Mouse (Mus musculus): Measurements from ENCODE around the gene Apba2. TPM values are rescaled to one million over a fixed set of nuclear protein-coding genes. Genes with fewer than 3 reads are reported as not detected.

Gene Apba2
- 112 and 119 TPM in 2 replicates for polyA plus RNA-seq (2016; fragmentation: Nextera tagmentation; extraction: Ambion mirVana)

DNA sequence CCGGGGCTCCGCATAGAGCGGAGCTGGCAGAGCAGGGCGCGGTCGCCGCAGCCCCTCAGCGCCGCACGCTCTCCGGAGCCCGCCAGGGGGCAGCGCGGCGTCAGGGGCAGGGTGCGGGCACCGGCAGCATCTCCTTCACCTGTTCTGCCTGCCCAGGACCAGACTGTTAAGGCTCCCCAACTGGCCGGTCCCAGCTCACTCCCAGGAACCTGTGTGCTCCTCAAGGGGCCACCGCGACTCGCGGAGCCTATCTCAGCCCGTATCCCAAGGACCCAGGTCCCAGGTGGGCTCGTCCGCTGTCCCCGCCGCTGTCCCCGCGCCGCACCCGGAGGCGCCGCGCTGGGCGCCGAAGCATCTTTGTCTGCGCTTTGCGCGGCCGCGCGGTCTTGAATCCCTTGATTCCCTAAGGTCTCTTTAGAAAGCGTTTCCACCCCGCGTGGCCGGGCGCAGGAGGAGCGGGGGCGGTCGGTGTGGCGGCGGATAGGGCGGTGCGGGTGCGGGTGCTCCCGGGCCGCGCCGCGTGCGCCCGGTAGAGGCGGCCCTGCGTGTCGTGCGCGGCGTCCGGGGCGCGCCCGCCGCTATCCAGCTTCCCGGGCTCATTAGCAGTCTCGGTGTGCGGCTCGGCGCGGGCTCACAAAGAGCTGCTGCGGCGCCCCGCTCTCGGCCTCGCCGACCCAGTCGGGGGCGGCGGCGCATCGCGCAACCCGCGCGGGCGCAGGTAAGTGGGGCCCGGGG is at the start of gene Apba2:
TSS of gene Apba2 (plus strand) at position 171 of the 735 bp plus-strand sequence.
- Histone ChIP-seq H3K36me3 (no peaks in the 10 kb centered on the region), H3K4me2 (replicated peaks) (peak within 1 kb of the TSS; percentile 55), H3K27ac (peak within 1 kb of the TSS; percentile 89), H3K27me3 (peaks cover 6% of the 10 kb centered on the region; the same call in 1 of the 2 replicates), H3K4me1 (peaks cover 37% of the 10 kb centered on the region), H3K4me3 (peak within 1 kb of the TSS; percentile 78), H3K9me3 (replicated peaks) (no peaks in the 10 kb centered on the region; the same call in 1 of the 2 replicates), H3K9ac (peak within 1 kb of the TSS; percentile 89)
- under 1% methylated on average over 87 of the region's 96 CpGs for WGBS
- ATAC-seq (ENCODE audit: low FRiP score), result peak; percentile 89

DNA sequence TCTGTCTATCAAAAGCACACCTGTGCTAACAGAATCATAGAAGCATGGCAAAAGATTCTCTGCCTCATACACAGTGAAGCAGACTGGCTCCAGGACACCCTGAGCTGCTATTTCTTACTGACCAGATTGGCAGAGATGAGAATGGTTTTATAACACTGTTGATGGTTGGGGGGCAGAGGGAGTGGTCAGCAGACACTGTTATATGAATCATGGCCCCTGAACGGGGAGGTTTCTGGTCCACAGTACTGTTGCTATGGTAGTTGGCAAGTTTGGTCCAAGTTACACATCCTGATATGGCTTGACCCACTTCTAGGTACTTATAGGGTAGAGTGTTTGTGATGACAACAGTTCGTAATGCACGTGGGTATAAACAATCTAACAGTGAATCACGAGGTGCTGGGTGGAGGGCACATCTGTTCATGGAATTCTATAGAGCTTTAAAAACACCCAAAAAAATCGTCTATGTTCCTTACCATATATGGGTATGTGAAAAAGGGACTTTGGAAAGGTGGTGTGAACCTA is 49.6 kb upstream of the Apba2 start:
- Histone ChIP-seq H3K36me3 (no peaks in the 10 kb centered on the region), H3K27ac (no peak overlapping the region), H3K4me3 (no peak overlapping the region), H3K9me3 (replicated peaks) (no peaks in the 10 kb centered on the region), H3K4me2 (replicated peaks) (no peak overlapping the region), H3K9ac (no peak overlapping the region), H3K4me1 (peaks cover 9% of the 10 kb centered on the region), H3K27me3 (no peaks in the 10 kb centered on the region)
- WGBS, result 85% methylated on average over 5 of the region's 5 CpGs
- peak; percentile 48 for ATAC-seq (ENCODE audit: low FRiP score)

DNA sequence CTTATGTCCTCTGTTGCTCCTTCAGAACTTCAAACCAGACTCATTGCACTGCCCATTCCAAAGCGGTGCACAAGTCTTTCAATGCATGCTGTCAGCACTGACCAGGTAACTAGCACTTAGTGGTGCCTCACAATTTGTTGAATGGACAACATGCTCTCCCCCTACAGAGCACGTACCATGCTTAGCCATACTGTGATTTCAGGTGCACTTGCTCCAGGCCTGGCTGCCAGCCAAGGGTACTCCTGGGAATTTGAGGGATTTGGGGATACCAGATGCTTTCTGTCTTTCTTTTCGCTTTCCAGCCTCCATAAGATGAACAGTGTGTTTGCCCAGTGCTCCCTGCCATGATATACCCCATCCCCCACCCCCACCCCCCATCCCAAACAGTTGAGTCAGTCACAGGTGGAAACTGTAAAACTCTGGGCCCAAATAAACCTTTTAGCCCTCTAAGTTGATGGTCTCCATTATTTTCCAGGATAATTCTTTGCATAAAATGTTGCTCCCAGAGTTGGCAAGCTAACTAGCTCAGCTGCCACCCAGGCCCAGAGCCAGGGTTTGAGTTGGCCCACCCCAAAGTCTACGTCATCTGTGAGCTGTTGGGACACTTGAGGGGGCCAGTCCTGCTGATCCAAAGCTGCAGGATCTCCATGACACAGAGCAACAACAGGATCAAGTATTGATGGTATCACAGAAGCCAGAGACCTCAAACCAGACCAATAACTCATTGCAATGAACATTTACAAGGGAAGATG is 48.9 kb upstream of the Apba2 start:
- no peak overlapping the region for H3K27ac ChIP-seq
- WGBS, result 77% methylated on average over 4 of the region's 4 CpGs
- peaks cover 9% of the 10 kb centered on the region for H3K4me1 ChIP-seq
- no peak overlapping the region for H3K4me2 ChIP-seq (replicated peaks)
- H3K36me3 ChIP-seq, result no peaks in the 10 kb centered on the region
- no peak overlapping the region for H3K4me3 ChIP-seq
- no peak overlapping the region for H3K9ac ChIP-seq
- ATAC-seq (ENCODE audit: low FRiP score), result no peak
- H3K27me3 ChIP-seq, result no peaks in the 10 kb centered on the region
- H3K9me3 ChIP-seq (replicated peaks), result no peaks in the 10 kb centered on the region

DNA sequence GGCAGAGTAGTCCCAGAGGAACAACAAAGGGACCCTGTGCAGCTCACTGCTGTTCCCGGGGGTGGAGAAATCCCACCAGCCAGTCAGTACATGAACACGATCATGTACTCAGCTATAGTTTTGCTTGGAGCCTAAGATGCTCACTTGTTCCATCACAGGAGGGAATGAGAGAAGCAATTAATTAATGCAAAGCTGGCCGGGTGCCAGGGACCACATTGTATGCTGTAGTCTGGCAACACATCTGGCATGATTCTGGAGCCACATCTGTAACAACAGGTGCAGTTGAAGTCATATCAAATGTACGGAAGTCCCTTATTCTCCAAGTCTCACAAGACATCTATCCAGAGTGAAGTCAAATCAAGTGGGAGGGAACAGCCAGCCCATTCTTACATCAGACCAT is 45.3 kb upstream of the Apba2 start:
- no peak overlapping the region for H3K9ac ChIP-seq
- no peak overlapping the region for H3K27ac ChIP-seq
- no peak overlapping the region for H3K4me2 ChIP-seq (replicated peaks)
- no peaks in the 10 kb centered on the region for H3K27me3 ChIP-seq
- H3K4me1 ChIP-seq, result peaks cover 8% of the 10 kb centered on the region
- H3K9me3 ChIP-seq (replicated peaks), result no peaks in the 10 kb centered on the region
- no peak overlapping the region for H3K4me3 ChIP-seq
- WGBS, result 90% methylated on average over 4 of the region's 4 CpGs
- no peak for ATAC-seq (ENCODE audit: low FRiP score)
- H3K36me3 ChIP-seq, result no peaks in the 10 kb centered on the region

DNA sequence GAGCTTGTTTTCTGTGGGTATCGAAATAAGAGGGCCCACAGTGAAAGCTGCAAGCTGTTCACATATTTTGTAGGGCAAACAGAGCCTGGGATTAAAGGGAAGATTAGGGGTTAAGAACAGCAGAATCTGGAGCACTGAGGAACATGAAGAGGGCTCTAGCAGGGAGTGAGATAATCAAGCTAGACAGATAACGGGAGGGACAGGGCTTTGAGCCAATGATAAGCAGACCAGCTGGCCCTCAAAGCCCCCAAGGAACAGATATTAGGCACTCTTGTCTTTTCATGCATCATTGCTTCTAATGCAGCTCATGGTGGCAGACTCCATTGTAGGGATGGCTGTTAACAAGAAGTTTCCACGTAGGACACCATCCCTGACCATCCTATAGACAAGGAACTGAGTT is 44.8 kb upstream of the Apba2 start:
- H3K4me1 ChIP-seq, result peaks cover 3% of the 10 kb centered on the region
- H3K9ac ChIP-seq, result no peak overlapping the region
- H3K27ac ChIP-seq, result no peak overlapping the region
- no peak overlapping the region for H3K4me2 ChIP-seq (replicated peaks)
- H3K36me3 ChIP-seq, result no peaks in the 10 kb centered on the region
- ATAC-seq (ENCODE audit: low FRiP score), result no peak
- 80% methylated on average over 3 of the region's 3 CpGs for WGBS
- no peak overlapping the region for H3K4me3 ChIP-seq
- H3K9me3 ChIP-seq (replicated peaks), result no peaks in the 10 kb centered on the region
- no peaks in the 10 kb centered on the region for H3K27me3 ChIP-seq

DNA sequence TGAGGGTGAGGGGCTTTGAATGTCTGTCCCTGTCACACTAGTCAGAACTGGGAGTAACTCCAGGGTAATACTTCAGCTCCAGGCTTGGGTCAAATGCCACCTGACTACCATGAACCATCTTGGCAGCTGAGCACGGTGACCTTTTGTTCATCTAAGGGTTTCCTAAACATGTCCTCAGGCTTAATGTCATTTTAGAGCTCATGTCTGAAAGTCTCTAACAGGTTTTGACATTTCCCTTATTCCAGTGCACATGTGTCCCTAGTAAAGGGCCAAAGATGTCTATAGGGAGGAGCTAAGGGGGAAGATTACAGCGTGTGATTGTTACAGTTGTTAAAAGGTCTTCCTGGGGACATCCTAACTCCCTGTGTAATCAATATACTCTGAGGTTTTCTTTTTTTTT is 43.7 kb upstream of the Apba2 start:
- Histone ChIP-seq H3K4me2 (replicated peaks) (no peak overlapping the region), H3K27me3 (no peaks in the 10 kb centered on the region), H3K4me1 (no peaks in the 10 kb centered on the region), H3K36me3 (no peaks in the 10 kb centered on the region), H3K9me3 (replicated peaks) (no peaks in the 10 kb centered on the region), H3K4me3 (no peak overlapping the region), H3K27ac (no peak overlapping the region), H3K9ac (no peak overlapping the region)
- no peak for ATAC-seq (ENCODE audit: low FRiP score)
- 86% methylated on average over 2 of the region's 2 CpGs for WGBS

DNA sequence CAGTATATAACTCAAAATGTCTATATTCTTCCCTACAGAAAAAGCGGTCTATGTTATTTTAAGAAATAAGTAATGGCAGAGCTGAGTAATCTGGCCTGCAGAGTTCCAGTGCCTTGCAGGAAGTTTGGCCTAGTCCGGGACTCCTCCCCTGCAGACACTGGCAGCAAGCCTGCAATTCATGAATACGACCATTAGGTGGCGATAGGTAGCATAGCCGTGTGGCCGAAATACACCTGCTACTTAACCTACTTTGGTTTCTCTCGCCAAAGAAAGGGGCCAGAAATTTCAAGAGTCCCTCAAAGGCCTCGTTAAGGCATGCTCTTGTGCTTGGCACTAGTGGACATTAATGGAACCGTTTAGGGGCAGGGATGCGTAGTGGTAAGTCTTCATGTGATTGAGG is 4.1 kb upstream of the Apba2 start:
- no peak overlapping the region for H3K4me3 ChIP-seq
- no peaks in the 10 kb centered on the region for H3K36me3 ChIP-seq
- ATAC-seq (ENCODE audit: low FRiP score), result no peak
- no peaks in the 10 kb centered on the region; the same call in 1 of the 2 replicates for H3K9me3 ChIP-seq (replicated peaks)
- H3K27me3 ChIP-seq, result peaks cover 6% of the 10 kb centered on the region; the same call in 1 of the 2 replicates
- no peak overlapping the region for H3K9ac ChIP-seq
- no peak overlapping the region for H3K27ac ChIP-seq
- H3K4me1 ChIP-seq, result peaks cover 3% of the 10 kb centered on the region; the same call in 1 of the 2 replicates
- no peak overlapping the region for H3K4me2 ChIP-seq (replicated peaks)
- WGBS, result 34% methylated on average over 10 of the region's 10 CpGs

DNA sequence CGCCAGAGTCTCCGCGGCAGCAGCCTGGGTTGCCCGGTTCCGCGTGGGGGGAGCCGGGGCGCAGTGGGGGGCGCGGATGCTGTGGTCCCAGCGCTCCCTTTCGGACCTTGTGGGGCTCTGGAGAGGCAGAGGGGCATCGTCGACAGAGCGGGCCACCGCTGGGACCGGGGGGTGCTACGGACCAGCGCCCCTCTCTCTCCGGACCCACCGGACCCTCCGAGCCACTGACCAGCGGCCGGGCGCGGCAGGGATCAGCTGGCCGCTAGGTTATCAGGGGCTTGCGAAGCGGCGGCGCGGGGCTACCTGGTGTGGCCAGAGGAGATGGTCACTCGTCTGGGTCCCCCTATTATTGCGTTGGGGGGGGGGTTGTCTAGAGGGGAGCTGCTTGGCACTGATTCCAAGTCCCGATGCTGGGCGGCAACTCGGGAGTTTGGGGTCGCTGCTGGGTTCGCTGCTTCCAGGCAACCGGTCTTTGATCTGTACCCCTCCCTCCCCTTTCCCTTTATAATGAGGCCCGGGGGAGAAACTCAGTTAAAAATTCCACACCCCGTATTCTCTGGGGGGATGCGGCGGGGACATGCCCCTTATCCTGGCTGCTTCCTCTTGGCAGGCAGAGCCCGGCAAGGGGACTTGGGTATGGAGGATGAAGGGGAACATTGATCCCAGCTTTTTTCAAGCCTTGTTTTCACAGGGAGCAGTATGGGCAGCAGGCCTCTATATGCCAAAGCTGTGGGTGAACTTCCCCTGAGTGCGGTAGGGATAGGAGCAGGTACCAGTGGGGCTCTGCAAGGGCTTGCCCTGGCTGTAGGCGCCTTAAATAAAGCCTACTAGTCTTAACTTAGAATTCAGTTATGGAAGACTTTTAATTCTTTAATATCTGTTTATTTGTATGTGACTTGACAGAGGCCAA is 1.0 kb downstream of the Apba2 start:
- Histone ChIP-seq H3K9me3 (replicated peaks) (no peaks in the 10 kb centered on the region; the same call in 1 of the 2 replicates), H3K9ac (peak overlapping the region; percentile 89), H3K4me3 (peak overlapping the region; percentile 78), H3K4me2 (replicated peaks) (peak overlapping the region; percentile 55), H3K4me1 (peaks cover 39% of the 10 kb centered on the region), H3K27ac (peak overlapping the region; percentile 89), H3K27me3 (peaks cover 6% of the 10 kb centered on the region; the same call in 1 of the 2 replicates), H3K36me3 (no peaks in the 10 kb centered on the region)
- 1% methylated on average over 47 of the region's 47 CpGs for WGBS
- ATAC-seq (ENCODE audit: low FRiP score), result peak; percentile 29; the same call in 1 of the 2 replicates

DNA sequence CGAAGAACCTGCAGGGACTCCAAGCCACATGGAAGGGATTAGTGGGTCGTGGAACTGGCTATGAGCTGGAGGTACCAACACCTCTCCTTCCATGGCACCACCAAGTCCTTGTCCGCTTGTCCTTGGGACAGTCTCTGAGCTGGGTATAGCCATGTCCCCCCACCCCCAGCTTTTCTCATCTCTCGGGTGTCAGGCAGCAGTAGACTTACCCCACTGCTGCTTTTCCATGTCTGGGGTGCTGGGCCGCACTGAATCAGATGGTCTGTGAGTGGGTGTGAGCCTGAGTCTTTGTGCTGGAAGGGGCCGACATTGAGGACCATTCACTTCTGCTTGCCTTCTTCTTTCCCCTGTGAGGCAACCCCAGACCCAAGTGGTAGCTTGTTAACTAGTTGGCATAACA is 2.1 kb downstream of the Apba2 start:
- Histone ChIP-seq H3K27me3 (peaks cover 6% of the 10 kb centered on the region; the same call in 1 of the 2 replicates), H3K4me2 (replicated peaks) (peak overlapping the region; percentile 55), H3K4me1 (peaks cover 50% of the 10 kb centered on the region), H3K4me3 (peak overlapping the region; percentile 78), H3K27ac (no peak overlapping the region), H3K9me3 (replicated peaks) (no peaks in the 10 kb centered on the region), H3K36me3 (no peaks in the 10 kb centered on the region), H3K9ac (peak overlapping the region; percentile 32; the same call in 1 of the 2 replicates)
- WGBS, result 79% methylated on average over 6 of the region's 6 CpGs
- no peak for ATAC-seq (ENCODE audit: low FRiP score)

DNA sequence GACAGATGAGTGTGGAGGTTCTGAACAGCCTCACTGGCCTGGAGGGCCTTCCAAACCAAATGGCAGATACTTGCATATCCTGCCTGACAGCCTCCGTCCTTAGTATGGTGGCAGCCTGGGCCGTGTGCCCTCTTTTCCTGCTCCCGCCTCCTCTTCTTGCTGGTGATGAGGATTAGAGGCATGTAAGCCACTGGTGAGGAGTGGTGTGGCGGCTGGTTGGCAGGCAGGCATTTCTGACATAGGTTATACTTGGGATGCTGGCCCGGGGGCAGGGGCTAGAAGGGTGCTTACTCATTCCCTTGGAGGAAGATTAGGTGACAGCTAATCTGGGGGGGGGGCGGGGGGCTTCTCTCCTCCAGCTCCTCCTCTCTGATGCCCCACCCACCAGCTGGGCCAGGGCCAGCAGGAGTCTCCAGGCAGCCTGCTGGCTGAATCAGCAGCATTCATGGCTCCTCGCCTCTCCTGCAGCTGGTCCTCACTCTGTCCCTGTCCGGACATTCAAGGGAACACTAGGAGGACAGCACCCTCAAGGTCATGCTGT is 3.3 kb downstream of the Apba2 start:
- WGBS, result 20% methylated on average over 8 of the region's 8 CpGs
- ATAC-seq (ENCODE audit: low FRiP score), result no peak
- Histone ChIP-seq H3K27me3 (peaks cover 6% of the 10 kb centered on the region; the same call in 1 of the 2 replicates), H3K9me3 (replicated peaks) (no peaks in the 10 kb centered on the region), H3K4me2 (replicated peaks) (peak overlapping the region; percentile 19), H3K27ac (no peak overlapping the region), H3K4me1 (peaks cover 60% of the 10 kb centered on the region), H3K4me3 (no peak overlapping the region), H3K9ac (no peak overlapping the region), H3K36me3 (no peaks in the 10 kb centered on the region)

DNA sequence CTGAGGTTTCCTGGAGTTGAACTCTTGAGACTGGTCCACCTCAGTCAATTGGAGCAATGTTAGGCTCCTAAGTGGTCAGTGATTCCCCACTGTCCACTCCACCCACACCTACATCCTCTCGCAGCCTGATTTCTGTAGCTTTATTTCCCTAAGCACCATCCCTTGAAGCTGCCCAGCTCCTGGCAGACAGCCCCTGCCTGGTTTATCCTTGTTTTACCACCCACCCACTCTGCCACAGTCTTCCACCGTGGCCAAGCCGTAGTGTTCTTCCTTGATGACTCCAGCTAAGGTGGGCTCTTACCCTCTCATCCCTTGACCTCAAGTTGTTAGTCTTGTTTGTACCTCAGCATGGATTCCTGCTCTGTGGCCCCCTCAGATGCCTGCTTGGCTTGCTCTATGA is 4.1 kb downstream of the Apba2 start:
- Histone ChIP-seq H3K4me3 (no peak overlapping the region), H3K27ac (no peak overlapping the region), H3K4me1 (peaks cover 68% of the 10 kb centered on the region), H3K9me3 (replicated peaks) (no peaks in the 10 kb centered on the region), H3K36me3 (no peaks in the 10 kb centered on the region), H3K4me2 (replicated peaks) (0 out of 2 replicates have a peak overlapping the region, but pooled peaks have one; percentile 4), H3K9ac (no peak overlapping the region), H3K27me3 (peaks cover 6% of the 10 kb centered on the region; the same call in 1 of the 2 replicates)
- ATAC-seq (ENCODE audit: low FRiP score), result no peak
- WGBS, result 92% methylated on average over 3 of the region's 3 CpGs
